Mouse (Mus musculus): ENCODE measurements at regions not wholly inside any gene's neighbourhood (a gene's known extent, or its start where the extent isn't known, plus 50 kb on each side); places are given as distances from the start of the nearest gene placed in this dataset.

GRCm38 (mm10) chr12:109528263-109528545 lies 71.9 kb downstream of the Rtl1 start:
- DNase-seq (ENCODE audit: low spot score), result peak; percentile 40
- H3K4me3 ChIP-seq (ENCODE audit: low read depth, low read length), result peak overlapping the region; percentile 20; the same call in 1 of the 2 replicates
- WGBS, result 45% methylated on average over 27 of the region's 27 CpGs
- H3K9ac ChIP-seq (ENCODE audit: low read length), result no peak overlapping the region
- peaks cover 17% of the 10 kb centered on the region for H3K4me1 ChIP-seq (ENCODE audit: control insufficient read depth, insufficient read depth, low read length)
- no peaks in the 10 kb centered on the region for H3K36me3 ChIP-seq (ENCODE audit: control insufficient read depth, insufficient read depth, low read length)
- no peaks in the 10 kb centered on the region for H3K27me3 ChIP-seq (ENCODE audit: control insufficient read depth, insufficient read depth, low read length)
- peaks cover 10% of the 10 kb centered on the region; the same call in 1 of the 2 replicates for H3K9me3 ChIP-seq (ENCODE audit: control insufficient read depth, low read length)
- peak overlapping the region; percentile 50 for H3K4me2 ChIP-seq (ENCODE audit: low read depth, severe bottlenecking)
- no peak overlapping the region for H3K27ac ChIP-seq (replicated peaks; ENCODE audit: low read depth, low read length)
- no peak for ATAC-seq (ENCODE audit: insufficient number of reproducible peaks, low FRiP score, low TSS enrichment, low read depth)

- peak; percentile 78 for ATAC-seq (ENCODE audit: insufficient number of reproducible peaks, low FRiP score, low TSS enrichment, low read depth)
- Histone ChIP-seq H3K4me3 (ENCODE audit: low read depth, low read length) (peak overlapping the region; percentile 20; the same call in 1 of the 2 replicates), H3K4me1 (ENCODE audit: control insufficient read depth, insufficient read depth, low read length) (peaks cover 18% of the 10 kb centered on the region), H3K9me3 (ENCODE audit: control insufficient read depth, low read length) (peaks cover 10% of the 10 kb centered on the region; the same call in 1 of the 2 replicates), H3K4me2 (ENCODE audit: low read depth, severe bottlenecking) (peak overlapping the region; percentile 50), H3K36me3 (ENCODE audit: control insufficient read depth, insufficient read depth, low read length) (no peaks in the 10 kb centered on the region), H3K9ac (ENCODE audit: low read length) (no peak overlapping the region), H3K27ac (replicated peaks; ENCODE audit: low read depth, low read length) (no peak overlapping the region), H3K27me3 (ENCODE audit: control insufficient read depth, insufficient read depth, low read length) (no peaks in the 10 kb centered on the region)
- peak; percentile 64 for DNase-seq (ENCODE audit: low spot score)
- 55% methylated on average over 29 of the region's 29 CpGs for WGBS
Measured at GRCm38 (mm10) chr12:109527414-109528262, 72.5 kb downstream of the Rtl1 start.

- peaks cover 10% of the 10 kb centered on the region; the same call in 1 of the 2 replicates for H3K9me3 ChIP-seq (ENCODE audit: control insufficient read depth, low read length)
- no peak for DNase-seq (ENCODE audit: low spot score)
- H3K4me1 ChIP-seq (ENCODE audit: control insufficient read depth, insufficient read depth, low read length), result peaks cover 12% of the 10 kb centered on the region
- H3K36me3 ChIP-seq (ENCODE audit: control insufficient read depth, insufficient read depth, low read length), result no peaks in the 10 kb centered on the region
- no peak overlapping the region for H3K4me2 ChIP-seq (ENCODE audit: low read depth, severe bottlenecking)
- no peak overlapping the region for H3K4me3 ChIP-seq (ENCODE audit: low read depth, low read length)
- 60% methylated on average over 9 of the region's 9 CpGs for whole genome bisulfite sequencing
- H3K9ac ChIP-seq (ENCODE audit: low read length), result no peak overlapping the region
- ATAC-seq (ENCODE audit: insufficient number of reproducible peaks, low FRiP score, low TSS enrichment, low read depth), result no peak
- H3K27ac ChIP-seq (replicated peaks; ENCODE audit: low read depth, low read length), result no peak overlapping the region
- H3K27me3 ChIP-seq (ENCODE audit: control insufficient read depth, insufficient read depth, low read length), result no peaks in the 10 kb centered on the region
Measured at GRCm38 (mm10) chr12:109525613-109526012, 73.0 kb downstream of the Dlk1 start.

DNA sequence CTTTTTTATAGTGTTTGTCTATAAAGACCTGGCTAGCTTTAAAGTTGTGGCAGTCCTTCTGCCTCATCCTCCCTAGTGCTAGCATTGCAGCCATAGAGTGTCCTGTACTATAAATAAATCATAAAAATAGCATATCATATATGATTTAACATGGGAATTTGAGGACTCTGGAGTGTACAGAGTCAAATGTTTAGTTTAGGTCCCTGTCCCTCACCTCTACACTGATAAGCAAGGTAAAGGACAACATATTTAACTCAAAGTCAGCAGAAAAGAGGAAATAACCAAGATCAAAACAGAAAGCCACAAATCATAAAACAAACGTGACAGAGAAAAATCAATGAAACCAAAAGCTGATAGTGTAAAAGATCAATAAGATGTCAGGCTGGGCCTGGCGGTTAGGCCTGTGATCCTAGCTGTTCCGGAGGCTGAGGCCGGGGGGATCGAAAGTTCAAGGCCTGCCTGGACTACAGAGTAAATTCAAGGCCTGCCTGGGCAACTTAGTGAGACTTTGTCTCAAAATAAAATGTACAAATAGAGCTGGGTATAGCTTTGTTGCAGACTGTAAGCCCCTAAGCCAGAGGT lies 68.7 kb downstream of the Dlk1 start:
- H3K9ac ChIP-seq (ENCODE audit: low read length), result no peak overlapping the region
- ATAC-seq (ENCODE audit: insufficient number of reproducible peaks, low FRiP score, low TSS enrichment, low read depth), result no peak
- H3K36me3 ChIP-seq (ENCODE audit: control insufficient read depth, insufficient read depth, low read length), result no peaks in the 10 kb centered on the region
- no peak for DNase-seq (ENCODE audit: low spot score)
- 84% methylated on average over 5 of the region's 5 CpGs for WGBS
- no peaks in the 10 kb centered on the region for H3K27me3 ChIP-seq (ENCODE audit: control insufficient read depth, insufficient read depth, low read length)
- H3K9me3 ChIP-seq (ENCODE audit: control insufficient read depth, low read length), result no peaks in the 10 kb centered on the region
- no peak overlapping the region for H3K4me3 ChIP-seq (ENCODE audit: low read depth, low read length)
- H3K4me1 ChIP-seq (ENCODE audit: control insufficient read depth, insufficient read depth, low read length), result peaks cover 36% of the 10 kb centered on the region
- H3K27ac ChIP-seq (replicated peaks; ENCODE audit: low read depth, low read length), result no peak overlapping the region
- no peak overlapping the region for H3K4me2 ChIP-seq (ENCODE audit: low read depth, severe bottlenecking)

DNA sequence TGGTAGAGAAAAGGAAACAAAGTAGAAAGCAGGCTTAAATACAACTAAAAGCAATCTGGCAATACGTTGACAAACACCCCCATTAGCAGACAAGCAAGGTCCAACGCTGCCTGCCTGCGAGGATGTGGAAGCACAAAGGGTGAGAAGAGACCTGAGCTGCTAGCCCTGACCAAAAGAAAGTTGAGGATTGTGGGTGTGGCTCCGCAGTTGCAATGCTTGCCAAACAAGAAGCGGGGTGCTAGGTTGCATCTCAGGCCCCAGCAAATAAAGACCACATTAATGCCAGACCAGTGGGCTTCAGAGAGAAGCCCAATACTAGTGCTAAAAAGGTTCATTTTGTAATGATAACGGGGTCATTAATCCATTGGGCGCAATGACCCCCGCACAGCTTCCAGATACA lies 67.8 kb downstream of the Dlk1 start:
- Histone ChIP-seq H3K4me1 (ENCODE audit: control insufficient read depth, insufficient read depth, low read length) (peaks cover 36% of the 10 kb centered on the region), H3K9me3 (ENCODE audit: control insufficient read depth, low read length) (no peaks in the 10 kb centered on the region), H3K4me3 (ENCODE audit: low read depth, low read length) (no peak overlapping the region), H3K27ac (replicated peaks; ENCODE audit: low read depth, low read length) (no peak overlapping the region), H3K36me3 (ENCODE audit: control insufficient read depth, insufficient read depth, low read length) (no peaks in the 10 kb centered on the region), H3K27me3 (ENCODE audit: control insufficient read depth, insufficient read depth, low read length) (no peaks in the 10 kb centered on the region), H3K4me2 (ENCODE audit: low read depth, severe bottlenecking) (no peak overlapping the region), H3K9ac (ENCODE audit: low read length) (no peak overlapping the region; the same call in 1 of the 2 replicates)
- WGBS, result 34% methylated on average over 8 of the region's 8 CpGs
- ATAC-seq (ENCODE audit: insufficient number of reproducible peaks, low FRiP score, low TSS enrichment, low read depth) (no peak), DNase-seq (ENCODE audit: low spot score) (no peak)

GRCm38 (mm10) chr12:109519838-109520237 lies 67.2 kb downstream of the Dlk1 start:
- no peak overlapping the region for H3K4me2 ChIP-seq (ENCODE audit: low read depth, severe bottlenecking)
- H3K27me3 ChIP-seq (ENCODE audit: control insufficient read depth, insufficient read depth, low read length), result no peaks in the 10 kb centered on the region
- H3K27ac ChIP-seq (replicated peaks; ENCODE audit: low read depth, low read length), result 0 out of 2 replicates have a peak overlapping the region, but pooled peaks have one; percentile 30
- DNase-seq (ENCODE audit: low spot score) (no peak), ATAC-seq (ENCODE audit: insufficient number of reproducible peaks, low FRiP score, low TSS enrichment, low read depth) (no peak)
- no peaks in the 10 kb centered on the region for H3K9me3 ChIP-seq (ENCODE audit: control insufficient read depth, low read length)
- peaks cover 36% of the 10 kb centered on the region for H3K4me1 ChIP-seq (ENCODE audit: control insufficient read depth, insufficient read depth, low read length)
- WGBS, result 26% methylated on average over 5 of the region's 5 CpGs
- no peak overlapping the region for H3K9ac ChIP-seq (ENCODE audit: low read length)
- H3K36me3 ChIP-seq (ENCODE audit: control insufficient read depth, insufficient read depth, low read length), result no peaks in the 10 kb centered on the region
- H3K4me3 ChIP-seq (ENCODE audit: low read depth, low read length), result no peak overlapping the region

- no peaks in the 10 kb centered on the region for H3K27me3 ChIP-seq (ENCODE audit: control insufficient read depth, insufficient read depth, low read length)
- H3K9me3 ChIP-seq (ENCODE audit: control insufficient read depth, low read length), result no peaks in the 10 kb centered on the region
- H3K4me1 ChIP-seq (ENCODE audit: control insufficient read depth, insufficient read depth, low read length), result peaks cover 35% of the 10 kb centered on the region
- no peak overlapping the region for H3K4me2 ChIP-seq (ENCODE audit: low read depth, severe bottlenecking)
- ATAC-seq (ENCODE audit: insufficient number of reproducible peaks, low FRiP score, low TSS enrichment, low read depth) (peak; percentile 59; the same call in 1 of the 2 replicates), DNase-seq (ENCODE audit: low spot score) (peak; percentile 55)
- H3K36me3 ChIP-seq (ENCODE audit: control insufficient read depth, insufficient read depth, low read length), result no peaks in the 10 kb centered on the region
- H3K9ac ChIP-seq (ENCODE audit: low read length), result no peak overlapping the region; the same call in 1 of the 2 replicates
- no peak overlapping the region for H3K4me3 ChIP-seq (ENCODE audit: low read depth, low read length)
- WGBS, result 2% methylated on average over 7 of the region's 7 CpGs
- peak overlapping the region; percentile 76 for H3K27ac ChIP-seq (replicated peaks; ENCODE audit: low read depth, low read length)
Measured at GRCm38 (mm10) chr12:109518413-109519021, 65.9 kb downstream of the Dlk1 start.

DNA sequence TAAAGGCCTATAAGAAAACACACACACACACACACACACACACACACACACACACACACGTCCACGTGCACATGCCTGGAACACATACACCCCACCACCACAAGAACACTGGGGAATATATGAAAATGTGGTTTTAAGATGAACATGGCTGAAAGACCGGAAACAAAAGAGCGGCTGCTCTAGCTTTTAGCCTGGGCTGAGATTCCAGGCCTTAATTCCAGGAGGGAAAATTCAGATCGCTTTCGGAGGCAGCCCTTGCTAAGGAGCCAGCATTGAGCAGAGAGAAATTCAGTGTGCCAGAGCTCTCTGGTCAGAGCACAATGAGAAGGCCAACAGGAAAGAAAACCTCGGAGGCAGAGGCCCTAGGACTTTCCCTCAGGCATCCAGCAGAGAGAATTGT lies 65.1 kb downstream of the Dlk1 start:
- no peak overlapping the region for H3K9ac ChIP-seq (ENCODE audit: low read length)

More for the DNA sequence above, 65.1 kb downstream of the Dlk1 start:
- H3K36me3 ChIP-seq (ENCODE audit: control insufficient read depth, insufficient read depth, low read length), result no peaks in the 10 kb centered on the region
- no peak overlapping the region for H3K4me3 ChIP-seq (ENCODE audit: low read depth, low read length)
- 56% methylated on average over 7 of the region's 7 CpGs for WGBS
- peak overlapping the region; percentile 76 for H3K27ac ChIP-seq (replicated peaks; ENCODE audit: low read depth, low read length)
- H3K4me2 ChIP-seq (ENCODE audit: low read depth, severe bottlenecking), result no peak overlapping the region
- ATAC-seq (ENCODE audit: insufficient number of reproducible peaks, low FRiP score, low TSS enrichment, low read depth), result no peak
- H3K9me3 ChIP-seq (ENCODE audit: control insufficient read depth, low read length), result no peaks in the 10 kb centered on the region
- no peak for DNase-seq (ENCODE audit: low spot score)
- H3K27me3 ChIP-seq (ENCODE audit: control insufficient read depth, insufficient read depth, low read length), result no peaks in the 10 kb centered on the region
- peaks cover 31% of the 10 kb centered on the region for H3K4me1 ChIP-seq (ENCODE audit: control insufficient read depth, insufficient read depth, low read length)
